In the genomic region with DNA sequence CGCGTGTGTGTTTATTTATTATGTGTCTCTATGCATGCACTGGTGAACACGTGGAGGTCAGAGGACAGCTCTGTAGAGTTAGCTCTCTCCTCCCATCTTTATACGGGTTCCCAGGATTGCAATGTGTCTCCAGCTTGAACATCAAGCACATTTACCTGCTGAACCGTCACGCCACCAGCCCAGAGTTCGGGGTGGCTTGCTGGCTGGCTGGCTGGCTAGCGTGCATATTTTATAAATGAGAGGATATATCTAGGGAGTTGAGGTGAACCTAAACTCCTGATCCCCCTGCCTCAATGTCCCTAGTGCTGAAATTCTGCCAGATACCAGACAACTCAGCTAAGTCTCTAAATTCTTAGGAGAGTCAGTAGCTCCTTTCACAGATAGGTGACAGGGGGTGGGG, we compare ENCODE assay signal across 16 mouse cellular contexts.
"Had no signal": no experiment of that assay in that cellular context is flagged by ENCODE, and none has a peak within 500 bp of the region (broad histone marks: within the 10 kb centered on the region; RNA-seq: fewer than 3 reads in every experiment).

No protein-coding gene starts in this region.

- H3K9me3 ChIP-seq: neural tube, embryonic 13.5 days; neural tube, embryonic 15.5 days; stomach, embryonic 15.5 days had no signal

- H3K27me3 ChIP-seq: neural tube, embryonic 13.5 days; neural tube, embryonic 15.5 days; stomach, embryonic 15.5 days had no signal

- DNase-seq: retina, postnatal 1 day; right cerebral cortex, adult 18-20 months; right cerebral cortex, postnatal 14 days; right cerebral cortex, postnatal 25 days; right cerebral cortex, postnatal 4 days; spleen, adult 18-20 months; thymus, adult 18-20 months; thymus, adult 2 months; thymus, postnatal 14 days; thymus, postnatal 25 days; thymus, postnatal 36 days; thymus, postnatal 4 days had no signal

- H3K27ac ChIP-seq: neural tube, embryonic 13.5 days; neural tube, embryonic 15.5 days; stomach, embryonic 15.5 days; stomach, postnatal 0 days had no signal

- H3K4me3 ChIP-seq: neural tube, embryonic 13.5 days; neural tube, embryonic 15.5 days; stomach, embryonic 15.5 days had no signal

- H3K4me1 ChIP-seq: stomach, embryonic 15.5 days had no signal

- H3K9ac ChIP-seq: neural tube, embryonic 13.5 days; neural tube, embryonic 15.5 days; stomach, embryonic 15.5 days had no signal

- H3K4me2 ChIP-seq: neural tube, embryonic 13.5 days; neural tube, embryonic 15.5 days; stomach, embryonic 15.5 days had no signal
